Mouse (Mus musculus): ENCODE data around the gene F5.

DNA sequence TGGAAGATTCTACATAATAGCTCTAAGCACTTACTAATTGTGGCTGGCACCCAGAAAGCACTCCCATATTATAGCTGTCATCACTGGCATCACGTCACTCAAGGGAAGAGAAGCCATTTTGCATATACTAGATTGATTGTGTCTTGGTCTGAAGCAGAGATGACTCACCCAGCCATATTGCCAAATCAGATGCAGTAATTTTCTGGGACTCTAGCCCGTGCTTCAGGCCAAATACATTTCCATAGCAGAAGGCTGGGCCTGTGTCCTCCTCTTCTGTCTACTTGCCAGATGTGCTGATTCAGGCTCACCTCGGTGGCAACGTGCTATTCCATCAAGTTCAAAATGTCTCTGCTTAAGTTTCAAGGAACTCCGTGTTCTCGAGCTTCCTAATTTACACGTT is 109.9 kb downstream of the F5 start:
- TF ChIP-seq EP300 (IDR thresholded peaks at IDR 0.05; ENCODE audit: low read depth), result no peak
- no peak for TF ChIP-seq CTCF (IDR thresholded peaks at IDR 0.05; ENCODE audit: low read depth)
